Mouse (Mus musculus) embryonic facial prominence, embryonic 11.5 days (tissue): ENCODE measurements around the gene Clstn2. TPM values are rescaled to one million over a fixed set of nuclear protein-coding genes. Genes with fewer than 3 reads are reported as not detected.

Experiments used
- ATAC-seq: fragments of 200-750 bp; cut with Nextera tagmentation; replicated peaks from 2 replicates; pipeline ENCODE4 v1.8.0; 2017; ENCODE audit warnings: low read depth; ENCODE audit not compliant: insufficient number of reproducible peaks, low FRiP score, low TSS enrichment
- DNase-seq: peaks from one replicate; pipeline ENCODE4 v3.0.0-alpha.2; 2015; ENCODE audit warnings: low spot score
- H3K27ac ChIP-seq: fragments of 300-500 bp; sonication (generic); replicated peaks from 2 replicates; pipeline ENCODE4 v1.5.1; 2014; ENCODE audit warnings: mild to moderate bottlenecking, low read depth, low read length, control low read depth
- H3K27me3 ChIP-seq: fragments of 300-500 bp; sonication (generic); 2 replicates; pipeline ENCODE4 v1.6.1; 2014; ENCODE audit warnings: mild to moderate bottlenecking, low read length, moderate library complexity, mixed read lengths; ENCODE audit not compliant: control insufficient read depth, insufficient read depth
- H3K36me3 ChIP-seq: fragments of 300-500 bp; sonication (generic); replicated peaks from 2 replicates; pipeline ENCODE4 v1.6.1; 2014; ENCODE audit warnings: low read depth, mild to moderate bottlenecking, low read length, moderate library complexity, mixed read lengths; ENCODE audit not compliant: control insufficient read depth, insufficient read depth
- H3K4me1 ChIP-seq: fragments of 300-500 bp; sonication (generic); 2 replicates; pipeline ENCODE4 v1.6.1; 2014; ENCODE audit warnings: low read length, mixed read lengths; ENCODE audit not compliant: control insufficient read depth, insufficient read depth
- H3K4me2 ChIP-seq: fragments of 300-500 bp; sonication (generic); 2 replicates; pipeline ENCODE4 v1.6.1; 2014; ENCODE audit warnings: low read depth, mild to moderate bottlenecking, control low read depth, low read length, moderate library complexity
- H3K4me3 ChIP-seq: fragments of 300-500 bp; sonication (generic); 2 replicates; pipeline ENCODE4 v1.5.1; 2014; ENCODE audit warnings: low read depth, low read length, control low read depth
- H3K9ac ChIP-seq: fragments of 300-500 bp; sonication (generic); replicated peaks from 2 replicates; pipeline ENCODE4 v1.6.1; 2014; ENCODE audit warnings: mild to moderate bottlenecking, control low read depth, low read length
- H3K9me3 ChIP-seq: fragments of 300-500 bp; sonication (generic); replicated peaks from 2 replicates; pipeline ENCODE4 v1.6.1; 2016; ENCODE audit warnings: mild to moderate bottlenecking, low read length, inconsistent platforms, mixed read lengths; ENCODE audit not compliant: control insufficient read depth
- WGBS: fragments of 180-500 bp; shearing (Covaris S2); extraction: QIAGEN DNeasy Blood & Tissue Kit; methylation state at CpG from one replicate; pipeline ENCODE4 v1.1.7; 2014; 5-methylcytosine and 5-hydroxymethylcytosine counted together
- polyA plus RNA-seq: library from polyadenylated mRNA; unstranded; fragments of >200 nt; fragmentation: Nextera tagmentation; extraction: Ambion mirVana; gene quantifications from 2 replicates; pipeline ENCODE4 v1.2.1, GENCODE M21; 2014

Clstn2 gene
- polyA plus RNA-seq, 1 experiment from 2014 or later = 0.84 TPM

DNA sequence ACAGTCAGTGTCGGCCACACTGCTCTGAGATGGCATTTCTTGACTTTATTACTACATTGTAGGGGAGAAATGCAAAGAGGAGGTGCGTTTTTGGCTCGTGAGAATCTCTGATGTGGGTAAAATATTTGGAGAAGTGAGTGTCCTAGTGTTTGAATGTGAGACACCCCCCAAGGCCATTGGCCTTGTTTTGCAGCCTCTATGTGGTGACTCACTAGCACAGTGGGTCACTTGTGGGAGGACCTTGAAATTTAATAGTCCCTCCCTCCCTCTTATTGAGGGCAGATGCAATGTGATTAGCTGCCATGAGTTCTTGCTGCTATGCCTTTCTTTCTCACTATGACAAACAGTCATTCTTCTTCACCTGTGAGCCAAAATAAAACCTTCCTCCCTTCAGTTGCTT lies 374.2 kb downstream of the Clstn2 start:
- Histone ChIP-seq H3K4me1 (no peaks in the 10 kb centered on the region), H3K4me2 (no peak overlapping the region), H3K27ac (no peak overlapping the region), H3K9me3 (no peaks in the 10 kb centered on the region), H3K36me3 (no peaks in the 10 kb centered on the region), H3K9ac (no peak overlapping the region), H3K27me3 (no peaks in the 10 kb centered on the region), H3K4me3 (no peak overlapping the region)
- DNase-seq = no peak
- ATAC-seq = no peak
- WGBS = 82% methylated on average over 3 of the region's 3 CpGs

- 79% methylated on average over 3 of the region's 3 CpGs for WGBS
- H3K9ac ChIP-seq = no peak overlapping the region
- H3K4me2 ChIP-seq = no peak overlapping the region
- DNase-seq = no peak
- H3K4me1 ChIP-seq = no peaks in the 10 kb centered on the region
- no peaks in the 10 kb centered on the region for H3K36me3 ChIP-seq
- H3K9me3 ChIP-seq = no peaks in the 10 kb centered on the region
- H3K4me3 ChIP-seq = no peak overlapping the region
- no peak overlapping the region for H3K27ac ChIP-seq
- ATAC-seq = no peak
- no peaks in the 10 kb centered on the region for H3K27me3 ChIP-seq
Observed at GRCm38 (mm10) chr9:97648409-97648808, 384.6 kb downstream of the Clstn2 start.

DNA sequence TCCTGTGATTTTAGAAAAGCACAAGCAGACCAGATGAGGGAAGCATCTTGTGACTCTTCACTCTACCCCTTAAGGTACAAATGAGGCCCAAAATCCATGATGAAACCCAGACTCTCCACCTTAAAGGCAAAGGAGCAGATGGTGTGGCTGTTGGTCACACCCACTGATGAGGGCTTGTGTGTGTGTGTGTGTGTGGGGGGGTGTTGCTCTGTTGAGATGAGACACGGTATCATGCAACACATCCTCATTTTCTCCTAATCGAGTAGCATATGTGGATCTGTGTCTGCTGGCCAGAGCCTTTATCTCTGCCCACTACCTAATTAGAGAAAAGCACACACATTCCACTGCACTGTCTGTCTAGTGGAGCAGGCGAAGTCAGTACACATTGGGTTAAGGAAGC lies 387.2 kb downstream of the Clstn2 start:
- H3K9me3 ChIP-seq = no peaks in the 10 kb centered on the region
- ATAC-seq (no peak), DNase-seq (no peak)
- H3K4me3 ChIP-seq = no peak overlapping the region
- H3K36me3 ChIP-seq = no peaks in the 10 kb centered on the region
- no peak overlapping the region for H3K9ac ChIP-seq
- 87% methylated on average over 3 of the region's 3 CpGs for WGBS
- no peak overlapping the region for H3K4me2 ChIP-seq
- no peaks in the 10 kb centered on the region for H3K27me3 ChIP-seq
- no peak overlapping the region for H3K27ac ChIP-seq
- H3K4me1 ChIP-seq = no peaks in the 10 kb centered on the region

DNA sequence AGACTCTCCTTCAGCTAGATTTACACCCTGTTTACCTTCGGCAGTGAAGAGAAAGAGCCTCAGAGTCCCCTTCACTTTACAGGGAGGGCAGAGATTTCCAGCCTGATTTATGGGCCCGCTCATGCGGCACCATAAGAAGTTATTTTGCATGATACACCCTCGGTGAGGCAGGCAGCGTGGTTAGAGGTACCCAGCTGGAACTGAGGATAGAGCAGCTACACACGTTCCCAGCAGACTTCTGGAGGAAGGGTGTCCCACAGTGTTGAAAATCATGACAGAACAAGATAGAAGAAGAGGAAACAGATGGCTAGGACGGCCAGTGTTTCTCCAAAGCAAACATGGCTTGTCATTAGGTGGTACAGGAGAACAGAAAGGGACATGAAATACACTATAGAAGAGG lies 390.6 kb downstream of the Clstn2 start:
- no peak overlapping the region for H3K27ac ChIP-seq
- 85% methylated on average over 7 of the region's 7 CpGs for WGBS
- H3K4me2 ChIP-seq = no peak overlapping the region
- ATAC-seq (no peak), DNase-seq (no peak)
- no peak overlapping the region for H3K4me3 ChIP-seq
- no peaks in the 10 kb centered on the region for H3K36me3 ChIP-seq
- H3K4me1 ChIP-seq = no peaks in the 10 kb centered on the region
- no peaks in the 10 kb centered on the region for H3K27me3 ChIP-seq
- H3K9me3 ChIP-seq = no peaks in the 10 kb centered on the region
- no peak overlapping the region for H3K9ac ChIP-seq

- H3K27me3 ChIP-seq = no peaks in the 10 kb centered on the region
- no peak overlapping the region for H3K4me3 ChIP-seq
- no peaks in the 10 kb centered on the region for H3K36me3 ChIP-seq
- H3K9ac ChIP-seq = no peak overlapping the region
- 88% methylated on average over 6 of the region's 6 CpGs for WGBS
- no peak overlapping the region for H3K4me2 ChIP-seq
- no peak for ATAC-seq
- no peaks in the 10 kb centered on the region for H3K9me3 ChIP-seq
- no peak overlapping the region for H3K27ac ChIP-seq
- H3K4me1 ChIP-seq = no peaks in the 10 kb centered on the region
- no peak for DNase-seq
Observed at GRCm38 (mm10) chr9:97639967-97640549, 392.9 kb downstream of the Clstn2 start.

DNA sequence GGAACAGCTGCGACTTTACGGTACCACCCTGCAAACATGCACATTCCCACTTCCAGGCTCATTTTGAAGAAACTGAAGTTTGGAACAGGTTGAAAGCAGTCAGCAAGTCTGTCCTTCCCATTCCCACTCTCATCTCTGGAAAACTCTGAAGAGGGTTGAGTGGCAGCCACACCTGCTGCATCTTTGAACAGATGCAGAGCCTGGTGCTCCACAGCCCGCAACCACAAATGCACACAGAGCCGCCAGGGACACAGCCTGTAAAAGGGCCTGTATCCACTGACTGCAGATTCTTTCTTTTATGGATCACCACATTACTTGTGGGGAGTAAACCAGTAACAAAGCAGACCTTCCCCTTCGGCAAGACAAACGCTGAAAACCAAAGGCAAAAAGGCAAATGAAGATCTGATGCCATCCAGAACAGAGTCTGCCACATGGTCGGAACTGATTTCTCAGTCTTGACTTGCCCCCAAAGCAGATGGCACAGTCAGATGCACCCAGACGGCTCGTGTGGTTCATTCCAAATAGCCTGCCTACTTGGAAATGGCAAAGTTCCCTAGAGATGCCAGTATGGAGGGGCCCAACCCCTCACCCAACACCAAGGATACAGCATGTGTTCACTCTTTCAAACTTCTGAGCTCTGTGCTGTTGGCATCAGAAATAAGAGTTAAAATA lies 394.2 kb downstream of the Clstn2 start:
- H3K36me3 ChIP-seq = no peaks in the 10 kb centered on the region
- H3K4me1 ChIP-seq = no peaks in the 10 kb centered on the region
- no peak overlapping the region for H3K27ac ChIP-seq
- H3K4me3 ChIP-seq = no peak overlapping the region
- no peak for DNase-seq
- no peak overlapping the region for H3K4me2 ChIP-seq
- no peaks in the 10 kb centered on the region for H3K9me3 ChIP-seq
- no peaks in the 10 kb centered on the region for H3K27me3 ChIP-seq
- WGBS = 88% methylated on average over 9 of the region's 9 CpGs
- ATAC-seq = no peak
- H3K9ac ChIP-seq = no peak overlapping the region

DNA sequence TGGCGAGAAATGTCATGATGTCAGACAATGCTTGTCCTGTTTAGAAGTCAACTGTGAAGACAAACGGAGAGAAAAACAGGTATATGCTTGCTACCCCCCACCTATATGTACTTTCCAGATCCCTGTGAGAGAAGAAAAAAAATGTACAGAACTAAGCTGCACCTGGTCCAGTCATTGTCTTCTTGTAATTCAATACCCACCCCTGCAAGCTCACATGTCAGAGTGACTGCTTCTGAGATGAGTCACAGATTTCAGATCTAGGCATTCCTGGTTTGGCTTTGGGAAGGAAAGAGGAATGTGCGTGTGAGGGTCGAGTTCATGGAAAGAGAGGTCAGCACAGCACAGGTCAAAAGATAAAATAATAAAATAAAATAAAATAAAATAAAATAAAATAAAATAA lies 397.6 kb downstream of the Clstn2 start:
- ATAC-seq = no peak
- H3K9me3 ChIP-seq = no peaks in the 10 kb centered on the region
- DNase-seq = no peak
- H3K4me1 ChIP-seq = no peaks in the 10 kb centered on the region
- H3K27me3 ChIP-seq = no peaks in the 10 kb centered on the region
- no peaks in the 10 kb centered on the region for H3K36me3 ChIP-seq
- no peak overlapping the region for H3K27ac ChIP-seq
- H3K9ac ChIP-seq = no peak overlapping the region
- WGBS = 68% methylated on average over 4 of the region's 4 CpGs
- H3K4me2 ChIP-seq = no peak overlapping the region
- no peak overlapping the region for H3K4me3 ChIP-seq

GRCm38 (mm10) chr9:97634831-97635230 lies 398.1 kb downstream of the Clstn2 start:
- Histone ChIP-seq H3K27ac (no peak overlapping the region), H3K9ac (no peak overlapping the region), H3K4me2 (no peak overlapping the region), H3K4me1 (no peaks in the 10 kb centered on the region), H3K4me3 (no peak overlapping the region), H3K9me3 (no peaks in the 10 kb centered on the region), H3K36me3 (no peaks in the 10 kb centered on the region), H3K27me3 (no peaks in the 10 kb centered on the region)
- WGBS = 84% methylated on average over 3 of the region's 3 CpGs
- no peak for ATAC-seq
- no peak for DNase-seq
